Mouse (Mus musculus) kidney, postnatal 0 days (tissue): ENCODE measurements at regions not wholly inside any gene's neighbourhood (a gene's known extent, or its start where the extent isn't known, plus 50 kb on each side); places are given as distances from the start of the nearest gene placed in this dataset.

Experiments
- ATAC-seq: fragments of 200-750 bp; cut with Nextera tagmentation; replicated peaks from 2 replicates; pipeline ENCODE4 v1.8.0; 2017; ENCODE audit warnings: low read depth, moderate number of reproducible peaks, moderate TSS enrichment, moderate library complexity; ENCODE audit not compliant: low FRiP score
- DNase-seq: peaks from one replicate; pipeline ENCODE4 v3.0.0-alpha.2; 2016; ENCODE audit warnings: low spot score
- H3K27ac ChIP-seq: fragments of 300-500 bp; sonication (generic); 2 replicates; pipeline ENCODE4 v1.5.1; 2014; ENCODE audit warnings: mild to moderate bottlenecking
- H3K27me3 ChIP-seq: fragments of 300-500 bp; sonication (generic); 2 replicates; pipeline ENCODE4 v1.6.1; 2014; ENCODE audit warnings: low read length, mixed read lengths; ENCODE audit not compliant: insufficient read depth
- H3K36me3 ChIP-seq: fragments of 300-500 bp; sonication (generic); 2 replicates; pipeline ENCODE4 v1.6.1; 2014; ENCODE audit warnings: low read length, mixed read lengths; ENCODE audit not compliant: insufficient read depth
- H3K4me1 ChIP-seq: fragments of 300-500 bp; sonication (generic); replicated peaks from 2 replicates; pipeline ENCODE4 v1.6.1; 2014; ENCODE audit warnings: antibody characterized with exemption, low read length, mixed read lengths; ENCODE audit not compliant: insufficient read depth
- H3K4me2 ChIP-seq: fragments of 300-500 bp; sonication (generic); 2 replicates; pipeline ENCODE4 v1.6.1; 2014; ENCODE audit warnings: mild to moderate bottlenecking, low read length, moderate library complexity, mixed read lengths
- H3K4me3 ChIP-seq: fragments of 300-500 bp; sonication (generic); replicated peaks from 2 replicates; pipeline ENCODE4 v1.5.1; 2014; ENCODE audit warnings: low read depth, low read length
- H3K9ac ChIP-seq: fragments of 300-500 bp; sonication (generic); 2 replicates; pipeline ENCODE4 v1.6.1; 2014; ENCODE audit warnings: low read depth, low read length
- H3K9me3 ChIP-seq: fragments of 300-500 bp; sonication (generic); replicated peaks from 2 replicates; pipeline ENCODE4 v1.6.1; 2016; ENCODE audit warnings: low read length, inconsistent platforms, mixed read lengths
- CTCF ChIP-seq: IDR thresholded peaks from 2 replicates; pipeline ENCODE4 v1.5.1; 2016; ENCODE audit warnings: antibody characterized with exemption, low read depth, mild to moderate bottlenecking, moderate library complexity
- WGBS: fragments of 180-500 bp; shearing (Covaris S2); extraction: QIAGEN DNeasy Blood & Tissue Kit; methylation state at CpG from one replicate; pipeline ENCODE4 v1.1.7; 2014; 5-methylcytosine and 5-hydroxymethylcytosine counted together

GRCm38 (mm10) chr2:45226045-45226370, 108.8 kb upstream of the Zeb2 start:
- Histone ChIP-seq H3K9me3 (no peaks in the 10 kb centered on the region), H3K9ac (no peak overlapping the region), H3K4me3 (no peak overlapping the region), H3K4me2 (no peak overlapping the region), H3K27me3 (no peaks in the 10 kb centered on the region), H3K4me1 (0 out of 2 replicates have a peak, but pooled peaks cover 4% of the 10 kb centered on the region), H3K27ac (no peak overlapping the region), H3K36me3 (no peaks in the 10 kb centered on the region)
- ATAC-seq (no peak), DNase-seq (no peak)
- no peak for TF ChIP-seq CTCF
- 76% methylated on average over 4 of the region's 4 CpGs for WGBS

GRCm38 (mm10) chr2:45225364-45226044, 108.3 kb upstream of the Zeb2 start:
- 56% methylated on average over 9 of the region's 9 CpGs for WGBS
- no peak for ATAC-seq
- Histone ChIP-seq H3K9ac (no peak overlapping the region), H3K4me1 (0 out of 2 replicates have a peak, but pooled peaks cover 4% of the 10 kb centered on the region), H3K27ac (no peak overlapping the region), H3K36me3 (no peaks in the 10 kb centered on the region), H3K4me2 (no peak overlapping the region), H3K27me3 (no peaks in the 10 kb centered on the region), H3K9me3 (no peaks in the 10 kb centered on the region), H3K4me3 (no peak overlapping the region)
- no peak for TF ChIP-seq CTCF
- no peak for DNase-seq

- no peak for TF ChIP-seq CTCF
- Histone ChIP-seq H3K9ac (no peak overlapping the region), H3K4me1 (no peaks in the 10 kb centered on the region), H3K4me2 (no peak overlapping the region), H3K36me3 (no peaks in the 10 kb centered on the region), H3K27me3 (no peaks in the 10 kb centered on the region), H3K27ac (no peak overlapping the region), H3K4me3 (no peak overlapping the region), H3K9me3 (no peaks in the 10 kb centered on the region)
- DNase-seq, result peak; percentile 53
- ATAC-seq, result no peak
- WGBS, result 44% methylated on average over 13 of the region's 13 CpGs
These were observed 105.0 kb upstream of the Zeb2 start for GRCm38 (mm10) chr2:45222213-45222612.

GRCm38 (mm10) chr2:45219851-45220250, 102.7 kb upstream of the Zeb2 start:
- no peak overlapping the region for H3K9ac ChIP-seq
- no peaks in the 10 kb centered on the region for H3K4me1 ChIP-seq
- H3K4me2 ChIP-seq, result no peak overlapping the region
- H3K36me3 ChIP-seq, result no peaks in the 10 kb centered on the region
- ATAC-seq, result no peak
- no peak for DNase-seq
- TF ChIP-seq CTCF, result no peak
- no peaks in the 10 kb centered on the region for H3K27me3 ChIP-seq
- 63% methylated on average over 5 of the region's 5 CpGs for WGBS
- H3K4me3 ChIP-seq, result no peak overlapping the region
- no peaks in the 10 kb centered on the region for H3K9me3 ChIP-seq
- H3K27ac ChIP-seq, result no peak overlapping the region

GRCm38 (mm10) chr2:45212833-45213232, 95.6 kb upstream of the Zeb2 start:
- no peak overlapping the region for H3K4me2 ChIP-seq

GRCm38 (mm10) chr2:45208526-45208925, 91.3 kb upstream of the Zeb2 start:
- Histone ChIP-seq H3K4me2 (no peak overlapping the region), H3K9me3 (no peaks in the 10 kb centered on the region), H3K4me3 (no peak overlapping the region), H3K9ac (no peak overlapping the region), H3K36me3 (no peaks in the 10 kb centered on the region), H3K27me3 (no peaks in the 10 kb centered on the region), H3K4me1 (no peaks in the 10 kb centered on the region), H3K27ac (no peak overlapping the region)
- ATAC-seq, result no peak
- 88% methylated on average over 6 of the region's 6 CpGs for WGBS
- DNase-seq, result no peak
- TF ChIP-seq CTCF, result no peak

More at GRCm38 (mm10) chr2:45212833-45213232, 95.6 kb upstream of the Zeb2 start:
- Histone ChIP-seq H3K36me3 (no peaks in the 10 kb centered on the region), H3K9me3 (no peaks in the 10 kb centered on the region), H3K4me1 (no peaks in the 10 kb centered on the region), H3K9ac (no peak overlapping the region), H3K27me3 (no peaks in the 10 kb centered on the region), H3K4me3 (no peak overlapping the region), H3K27ac (no peak overlapping the region)
- no peak for DNase-seq
- 45% methylated on average over 2 of the region's 2 CpGs for WGBS
- ATAC-seq, result no peak
- no peak for TF ChIP-seq CTCF

GRCm38 (mm10) chr2:45205756-45206155, 88.6 kb upstream of the Zeb2 start:
- Histone ChIP-seq H3K36me3 (no peaks in the 10 kb centered on the region), H3K4me2 (no peak overlapping the region), H3K9me3 (no peaks in the 10 kb centered on the region), H3K4me3 (no peak overlapping the region), H3K9ac (no peak overlapping the region), H3K4me1 (no peaks in the 10 kb centered on the region), H3K27ac (no peak overlapping the region), H3K27me3 (no peaks in the 10 kb centered on the region)
- WGBS, result 43% methylated on average over 6 of the region's 6 CpGs
- no peak for DNase-seq
- no peak for ATAC-seq
- no peak for TF ChIP-seq CTCF
